Mouse (Mus musculus) intestine, embryonic 15.5 days (tissue): ENCODE results near the gene Mgat1. TPM values are rescaled to one million over a fixed set of nuclear protein-coding genes. Genes with fewer than 3 reads are reported as not detected.
A peak's percentile ranks its signal among the peaks of the same experiment; 100 is the strongest.

Experiments
- ATAC-seq: fragments of 200-750 bp; cut with Nextera tagmentation; 2 replicates; pipeline ENCODE4 v1.8.0; 2017; ENCODE audit warnings: moderate TSS enrichment, moderate library complexity
- H3K27ac ChIP-seq: fragments of 300-500 bp; sonication (generic); 2 replicates; pipeline ENCODE4 v1.5.1; 2015; ENCODE audit warnings: mild to moderate bottlenecking, inconsistent platforms
- H3K27me3 ChIP-seq: fragments of 300-500 bp; sonication (generic); replicated peaks from 2 replicates; pipeline ENCODE4 v1.6.1; 2015; ENCODE audit warnings: inconsistent platforms
- H3K36me3 ChIP-seq: fragments of 300-500 bp; sonication (generic); 2 replicates; pipeline ENCODE4 v1.6.1; 2015; ENCODE audit warnings: inconsistent platforms
- H3K4me1 ChIP-seq: fragments of 300-500 bp; sonication (generic); replicated peaks from 2 replicates; pipeline ENCODE4 v1.6.1; 2015; ENCODE audit warnings: inconsistent platforms
- H3K4me2 ChIP-seq: fragments of 300-500 bp; sonication (generic); replicated peaks from 2 replicates; pipeline ENCODE4 v1.6.1; 2015; ENCODE audit warnings: mild to moderate bottlenecking, inconsistent platforms
- H3K4me3 ChIP-seq: fragments of 300-500 bp; sonication (generic); replicated peaks from 2 replicates; pipeline ENCODE4 v1.5.1; 2015; ENCODE audit warnings: inconsistent platforms
- H3K9ac ChIP-seq: fragments of 300-500 bp; sonication (generic); 2 replicates; pipeline ENCODE4 v1.6.1; 2015; ENCODE audit warnings: inconsistent platforms
- H3K9me3 ChIP-seq: fragments of 300-500 bp; sonication (generic); 2 replicates; pipeline ENCODE4 v1.6.1; 2016; ENCODE audit warnings: inconsistent platforms
- WGBS: fragments of 180-500 bp; shearing (Covaris S2); methylation state at CpG from one replicate; pipeline ENCODE4 v1.1.7; 2015; 5-methylcytosine and 5-hydroxymethylcytosine counted together
- polyA plus RNA-seq: library from polyadenylated mRNA; unstranded; fragments of >200 nt; fragmentation: Nextera tagmentation; extraction: Ambion mirVana; gene quantifications from 2 replicates; pipeline ENCODE4 v1.2.1, GENCODE M21; 2015

Mgat1 gene
- polyA plus RNA-seq, 1 experiment from 2014 or later: 53.5 TPM

- Histone ChIP-seq H3K9ac (no peak overlapping the region), H3K4me1 (peaks cover 35% of the 10 kb centered on the region), H3K36me3 (no peaks in the 10 kb centered on the region), H3K4me2 (peak overlapping the region; percentile 70), H3K27ac (peak overlapping the region; percentile 62), H3K27me3 (no peaks in the 10 kb centered on the region), H3K9me3 (no peaks in the 10 kb centered on the region), H3K4me3 (peak overlapping the region; percentile 29)
- whole genome bisulfite sequencing: 21% methylated on average over 7 of the region's 7 CpGs
- no peak for ATAC-seq
Observed at GRCm38 (mm10) chr11:49245176-49245575, 1.2 kb downstream of the Mgat1 start.

GRCm38 (mm10) chr11:49245634-49246415 is 1.8 kb downstream of the Mgat1 start:
- H3K9me3 ChIP-seq: no peaks in the 10 kb centered on the region
- no peak overlapping the region for H3K9ac ChIP-seq
- H3K36me3 ChIP-seq: no peaks in the 10 kb centered on the region
- no peaks in the 10 kb centered on the region for H3K27me3 ChIP-seq
- peak overlapping the region; percentile 70 for H3K4me2 ChIP-seq
- peak overlapping the region; percentile 29 for H3K4me3 ChIP-seq
- 32% methylated on average over 12 of the region's 12 CpGs for WGBS
- peaks cover 35% of the 10 kb centered on the region for H3K4me1 ChIP-seq
- no peak for ATAC-seq
- peak overlapping the region; percentile 62 for H3K27ac ChIP-seq

- no peaks in the 10 kb centered on the region for H3K9me3 ChIP-seq
- H3K4me1 ChIP-seq: peaks cover 38% of the 10 kb centered on the region
- ATAC-seq: no peak
- H3K27me3 ChIP-seq: no peaks in the 10 kb centered on the region
- no peak overlapping the region for H3K9ac ChIP-seq
- no peaks in the 10 kb centered on the region for H3K36me3 ChIP-seq
- 78% methylated on average over 4 of the region's 4 CpGs for WGBS
- H3K4me3 ChIP-seq: no peak overlapping the region
- H3K27ac ChIP-seq: 0 out of 2 replicates have a peak overlapping the region, but pooled peaks have one; percentile 44
- H3K4me2 ChIP-seq: peak overlapping the region; percentile 70
Observed at GRCm38 (mm10) chr11:49246523-49246922, 2.5 kb downstream of the Mgat1 start.

- no peak overlapping the region for H3K4me3 ChIP-seq
- no peak for ATAC-seq
- H3K27ac ChIP-seq: peak overlapping the region; percentile 44; the same call in 1 of the 2 replicates
- 24% methylated on average over 2 of the region's 2 CpGs for WGBS
- H3K4me1 ChIP-seq: peaks cover 42% of the 10 kb centered on the region
- H3K36me3 ChIP-seq: no peaks in the 10 kb centered on the region
- H3K4me2 ChIP-seq: peak overlapping the region; percentile 70
- no peaks in the 10 kb centered on the region for H3K27me3 ChIP-seq
- H3K9me3 ChIP-seq: no peaks in the 10 kb centered on the region
- H3K9ac ChIP-seq: no peak overlapping the region
Observed at GRCm38 (mm10) chr11:49247255-49247654, 3.3 kb downstream of the Mgat1 start.

- WGBS: 47% methylated on average over 6 of the region's 6 CpGs
- Histone ChIP-seq H3K4me3 (no peak overlapping the region), H3K9me3 (no peaks in the 10 kb centered on the region), H3K36me3 (no peaks in the 10 kb centered on the region), H3K4me1 (peaks cover 42% of the 10 kb centered on the region), H3K27ac (peak overlapping the region; percentile 94), H3K4me2 (no peak overlapping the region), H3K27me3 (no peaks in the 10 kb centered on the region), H3K9ac (no peak overlapping the region)
- no peak for ATAC-seq
Observed at GRCm38 (mm10) chr11:49248226-49248973, 4.4 kb downstream of the Mgat1 start.

- H3K36me3 ChIP-seq: no peaks in the 10 kb centered on the region
- peaks cover 42% of the 10 kb centered on the region for H3K4me1 ChIP-seq
- H3K9me3 ChIP-seq: no peaks in the 10 kb centered on the region
- WGBS: 73% methylated on average over 6 of the region's 6 CpGs
- no peak for ATAC-seq
- no peak overlapping the region for H3K4me3 ChIP-seq
- H3K9ac ChIP-seq: no peak overlapping the region
- H3K27me3 ChIP-seq: no peaks in the 10 kb centered on the region
- peak overlapping the region; percentile 94 for H3K27ac ChIP-seq
- peak overlapping the region; percentile 82 for H3K4me2 ChIP-seq
Observed at GRCm38 (mm10) chr11:49248974-49249700, 5.1 kb downstream of the Mgat1 start.

- peak overlapping the region; percentile 82 for H3K4me2 ChIP-seq
- ATAC-seq: peak; percentile 14
- 19% methylated on average over 10 of the region's 10 CpGs for WGBS
- peak overlapping the region; percentile 94 for H3K27ac ChIP-seq
- H3K9ac ChIP-seq: peak overlapping the region; percentile 86
- peaks cover 42% of the 10 kb centered on the region for H3K4me1 ChIP-seq
- 0 out of 2 replicates have a peak, but pooled peaks cover 4% of the 10 kb centered on the region for H3K36me3 ChIP-seq
- H3K27me3 ChIP-seq: no peaks in the 10 kb centered on the region
- no peaks in the 10 kb centered on the region for H3K9me3 ChIP-seq
- H3K4me3 ChIP-seq: peak overlapping the region; percentile 70
Observed at GRCm38 (mm10) chr11:49249811-49250421, 5.9 kb downstream of the Mgat1 start.

GRCm38 (mm10) chr11:49250422-49251379 is 6.7 kb downstream of the Mgat1 start:
- Histone ChIP-seq H3K27ac (peak overlapping the region; percentile 94), H3K27me3 (no peaks in the 10 kb centered on the region), H3K4me1 (peaks cover 36% of the 10 kb centered on the region), H3K4me3 (peak overlapping the region; percentile 70), H3K9me3 (no peaks in the 10 kb centered on the region), H3K36me3 (0 out of 2 replicates have a peak, but pooled peaks cover 4% of the 10 kb centered on the region), H3K4me2 (peak overlapping the region; percentile 82), H3K9ac (peak overlapping the region; percentile 86)
- ATAC-seq: peak; percentile 97
- WGBS: 1% methylated on average over 44 of the region's 45 CpGs

- WGBS: 49% methylated on average over 7 of the region's 7 CpGs
- peak overlapping the region; percentile 70 for H3K4me3 ChIP-seq
- H3K4me2 ChIP-seq: peak overlapping the region; percentile 82
- H3K27ac ChIP-seq: no peak overlapping the region
- H3K4me1 ChIP-seq: peaks cover 36% of the 10 kb centered on the region
- H3K27me3 ChIP-seq: no peaks in the 10 kb centered on the region
- 0 out of 2 replicates have a peak, but pooled peaks cover 4% of the 10 kb centered on the region for H3K36me3 ChIP-seq
- H3K9ac ChIP-seq: peak overlapping the region; percentile 86
- H3K9me3 ChIP-seq: no peaks in the 10 kb centered on the region
- no peak for ATAC-seq
Observed at GRCm38 (mm10) chr11:49251380-49251761, 7.4 kb downstream of the Mgat1 start.

GRCm38 (mm10) chr11:49252048-49252447 is 8.1 kb downstream of the Mgat1 start:
- Histone ChIP-seq H3K9ac (peak overlapping the region; percentile 3; the same call in 1 of the 2 replicates), H3K4me2 (peak overlapping the region; percentile 82), H3K27me3 (no peaks in the 10 kb centered on the region), H3K9me3 (no peaks in the 10 kb centered on the region), H3K27ac (no peak overlapping the region), H3K4me1 (peaks cover 31% of the 10 kb centered on the region), H3K36me3 (0 out of 2 replicates have a peak, but pooled peaks cover 4% of the 10 kb centered on the region), H3K4me3 (no peak overlapping the region)
- whole genome bisulfite sequencing: 89% methylated on average over 5 of the region's 5 CpGs
- no peak for ATAC-seq

- H3K9ac ChIP-seq: no peak overlapping the region
- H3K36me3 ChIP-seq: 0 out of 2 replicates have a peak, but pooled peaks cover 4% of the 10 kb centered on the region
- 90% methylated on average over 6 of the region's 6 CpGs for WGBS
- H3K4me3 ChIP-seq: no peak overlapping the region
- peaks cover 26% of the 10 kb centered on the region for H3K4me1 ChIP-seq
- no peak overlapping the region for H3K4me2 ChIP-seq
- no peaks in the 10 kb centered on the region for H3K9me3 ChIP-seq
- ATAC-seq: no peak
- H3K27me3 ChIP-seq: no peaks in the 10 kb centered on the region
- H3K27ac ChIP-seq: no peak overlapping the region
Observed at GRCm38 (mm10) chr11:49253035-49253434, 9.0 kb downstream of the Mgat1 start.
